Mouse (Mus musculus): ENCODE data around the gene Ppp2r5c. TPM values are rescaled to one million over a fixed set of nuclear protein-coding genes. Genes with fewer than 3 reads are reported as not detected.

The Ppp2r5c gene
- polyA plus RNA-seq, 1 experiment from 2014 or later = 138 TPM

DNA sequence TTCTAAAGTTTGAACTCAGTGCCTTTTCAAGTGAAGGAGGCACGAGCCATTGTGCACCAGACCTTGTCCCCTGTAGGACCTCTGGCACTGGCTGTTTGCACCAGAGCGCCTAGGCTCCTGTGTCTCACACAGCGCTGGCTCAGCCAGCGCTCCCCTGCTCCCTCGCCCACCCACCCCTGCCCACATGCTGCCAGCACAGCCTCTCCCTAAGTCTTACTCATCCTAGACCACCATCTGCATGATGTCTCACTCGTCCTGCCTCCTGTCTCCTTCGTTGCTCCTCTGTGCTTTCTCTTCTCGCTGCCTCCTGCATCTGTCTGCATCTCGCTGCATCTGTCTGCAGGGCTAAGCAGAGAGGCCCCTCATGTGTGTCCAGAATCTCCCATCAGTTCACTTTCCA, 131.4 kb downstream of the Ppp2r5c start:
- H3K27ac ChIP-seq (ENCODE audit: low read depth, low read length) = no peak overlapping the region
- no peaks in the 10 kb centered on the region for H3K27me3 ChIP-seq (replicated peaks; ENCODE audit: control insufficient read depth, insufficient read depth, low read length)
- no peak for DNase-seq (ENCODE audit: low spot score)

GRCm38 (mm10) chr12:110588622-110589021, 141.7 kb downstream of the Ppp2r5c start:
- Histone ChIP-seq H3K9me3 (replicated peaks; ENCODE audit: control insufficient read depth, low read length) (no peaks in the 10 kb centered on the region), H3K4me2 (ENCODE audit: low read length) (no peak overlapping the region), H3K27me3 (replicated peaks; ENCODE audit: control insufficient read depth, insufficient read depth, low read length) (no peaks in the 10 kb centered on the region), H3K36me3 (ENCODE audit: control insufficient read depth, insufficient read depth, low read length) (no peaks in the 10 kb centered on the region), H3K9ac (ENCODE audit: low read length) (no peak overlapping the region), H3K4me1 (ENCODE audit: control insufficient read depth, insufficient read depth, low read length) (peaks cover 7% of the 10 kb centered on the region; the same call in 1 of the 2 replicates), H3K27ac (ENCODE audit: low read depth, low read length) (no peak overlapping the region), H3K4me3 (ENCODE audit: low read depth, low read length) (no peak overlapping the region)
- ATAC-seq = no peak
- DNase-seq (ENCODE audit: low spot score) = no peak
- WGBS = 81% methylated on average over 6 of the region's 6 CpGs

More for the DNA sequence above, 131.4 kb downstream of the Ppp2r5c start:
- Histone ChIP-seq H3K9ac (ENCODE audit: low read length) (no peak overlapping the region), H3K36me3 (ENCODE audit: control insufficient read depth, insufficient read depth, low read length) (peaks cover 14% of the 10 kb centered on the region), H3K4me1 (ENCODE audit: control insufficient read depth, insufficient read depth, low read length) (no peaks in the 10 kb centered on the region), H3K4me2 (ENCODE audit: low read length) (no peak overlapping the region), H3K4me3 (ENCODE audit: low read depth, low read length) (no peak overlapping the region), H3K9me3 (replicated peaks; ENCODE audit: control insufficient read depth, low read length) (no peaks in the 10 kb centered on the region)
- WGBS = 90% methylated on average over 9 of the region's 9 CpGs
- no peak for ATAC-seq

DNA sequence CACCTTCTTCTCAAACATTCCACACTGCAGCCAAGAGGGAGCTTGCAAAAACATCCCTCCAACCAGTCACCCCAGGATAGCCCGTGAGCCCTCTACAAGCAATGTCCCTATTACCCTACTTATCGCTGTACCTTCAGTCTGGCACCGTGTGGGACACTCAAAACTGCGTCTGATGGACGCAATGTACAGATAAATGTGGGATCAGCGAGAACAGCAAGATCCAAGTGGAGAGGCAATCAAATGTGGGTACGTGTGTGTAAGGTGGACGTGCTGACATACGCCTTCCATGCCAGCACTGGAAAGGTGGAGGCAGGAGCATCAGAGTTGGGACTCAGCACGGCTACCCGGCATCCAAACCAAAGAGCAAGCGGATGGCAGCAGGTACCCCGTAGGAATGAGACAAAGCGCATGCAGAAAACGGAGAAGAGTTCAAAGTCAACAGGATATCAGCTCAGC, 143.9 kb downstream of the Ppp2r5c start:
- no peak for DNase-seq (ENCODE audit: low spot score)
- Histone ChIP-seq H3K9me3 (replicated peaks; ENCODE audit: control insufficient read depth, low read length) (no peaks in the 10 kb centered on the region), H3K4me3 (ENCODE audit: low read depth, low read length) (peak overlapping the region; percentile 72), H3K27me3 (replicated peaks; ENCODE audit: control insufficient read depth, insufficient read depth, low read length) (no peaks in the 10 kb centered on the region), H3K4me2 (ENCODE audit: low read length) (peak overlapping the region; percentile 73), H3K36me3 (ENCODE audit: control insufficient read depth, insufficient read depth, low read length) (no peaks in the 10 kb centered on the region), H3K9ac (ENCODE audit: low read length) (peak overlapping the region; percentile 75), H3K27ac (ENCODE audit: low read depth, low read length) (peak overlapping the region; percentile 91), H3K4me1 (ENCODE audit: control insufficient read depth, insufficient read depth, low read length) (peaks cover 7% of the 10 kb centered on the region; the same call in 1 of the 2 replicates)
- 0 out of 2 replicates have a peak, but pooled peaks have one; percentile 0 for ATAC-seq
- 3% methylated on average over 15 of the region's 15 CpGs for WGBS

DNA sequence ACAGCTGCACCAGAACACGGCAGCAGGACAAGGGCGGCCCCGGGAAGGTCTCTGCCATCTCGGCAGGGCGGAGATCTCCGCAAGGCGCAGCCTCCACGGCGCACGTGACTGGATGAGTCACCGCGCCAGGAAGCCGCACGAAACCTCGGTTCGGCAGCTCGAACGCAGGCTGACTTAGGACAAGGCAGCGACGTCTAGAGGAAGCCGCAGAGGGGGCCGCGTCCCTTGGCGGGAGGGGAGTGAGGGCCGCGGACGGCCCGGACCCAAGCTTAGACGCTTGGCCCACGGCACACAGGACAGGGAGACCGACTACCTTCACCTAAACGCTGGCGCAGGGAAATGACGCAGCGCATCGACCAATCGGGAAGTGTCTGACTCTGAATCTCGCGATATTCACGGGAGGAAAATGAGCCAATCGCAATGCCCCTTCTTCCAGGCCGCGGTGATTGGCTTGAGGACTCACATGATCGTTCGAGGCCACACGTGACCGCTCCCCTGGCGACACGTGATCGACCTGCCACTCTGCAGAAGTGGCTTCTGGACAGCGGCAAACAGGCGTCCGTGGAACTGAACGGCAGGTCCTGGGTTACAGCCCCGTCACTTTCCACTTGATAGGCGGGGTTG, 144.5 kb downstream of the Ppp2r5c start:
- DNase-seq (ENCODE audit: low spot score) = peak; percentile 100
- WGBS = under 1% methylated on average over 56 of the region's 56 CpGs
- Histone ChIP-seq H3K4me1 (ENCODE audit: control insufficient read depth, insufficient read depth, low read length) (peaks cover 7% of the 10 kb centered on the region; the same call in 1 of the 2 replicates), H3K36me3 (ENCODE audit: control insufficient read depth, insufficient read depth, low read length) (no peaks in the 10 kb centered on the region), H3K9me3 (replicated peaks; ENCODE audit: control insufficient read depth, low read length) (no peaks in the 10 kb centered on the region), H3K27ac (ENCODE audit: low read depth, low read length) (peak overlapping the region; percentile 91), H3K4me3 (ENCODE audit: low read depth, low read length) (peak overlapping the region; percentile 72), H3K9ac (ENCODE audit: low read length) (peak overlapping the region; percentile 80), H3K27me3 (replicated peaks; ENCODE audit: control insufficient read depth, insufficient read depth, low read length) (no peaks in the 10 kb centered on the region), H3K4me2 (ENCODE audit: low read length) (peak overlapping the region; percentile 73)
- peak; percentile 98 for ATAC-seq

- no peak overlapping the region for H3K9ac ChIP-seq (ENCODE audit: low read length)
- H3K4me1 ChIP-seq (ENCODE audit: control insufficient read depth, insufficient read depth, low read length) = peaks cover 14% of the 10 kb centered on the region
- no peak overlapping the region for H3K27ac ChIP-seq (ENCODE audit: low read depth, low read length)
- H3K9me3 ChIP-seq (replicated peaks; ENCODE audit: control insufficient read depth, low read length) = no peaks in the 10 kb centered on the region
- H3K27me3 ChIP-seq (replicated peaks; ENCODE audit: control insufficient read depth, insufficient read depth, low read length) = no peaks in the 10 kb centered on the region
- no peak overlapping the region for H3K4me3 ChIP-seq (ENCODE audit: low read depth, low read length)
- no peak overlapping the region for H3K4me2 ChIP-seq (ENCODE audit: low read length)
- peak; percentile 77 for DNase-seq (ENCODE audit: low spot score)
- WGBS = 8% methylated on average over 7 of the region's 7 CpGs
- no peak for ATAC-seq
- H3K36me3 ChIP-seq (ENCODE audit: control insufficient read depth, insufficient read depth, low read length) = no peaks in the 10 kb centered on the region
Observed at GRCm38 (mm10) chr12:110598527-110598926, 151.6 kb downstream of the Ppp2r5c start.

GRCm38 (mm10) chr12:110599791-110600190, 152.9 kb downstream of the Ppp2r5c start:
- no peak for ATAC-seq
- no peak overlapping the region for H3K9ac ChIP-seq (ENCODE audit: low read length)

GRCm38 (mm10) chr12:110600225-110600991, 153.5 kb downstream of the Ppp2r5c start:
- H3K27me3 ChIP-seq (replicated peaks; ENCODE audit: control insufficient read depth, insufficient read depth, low read length) = no peaks in the 10 kb centered on the region
- no peak overlapping the region for H3K27ac ChIP-seq (ENCODE audit: low read depth, low read length)
- H3K4me1 ChIP-seq (ENCODE audit: control insufficient read depth, insufficient read depth, low read length) = peaks cover 17% of the 10 kb centered on the region
- H3K9me3 ChIP-seq (replicated peaks; ENCODE audit: control insufficient read depth, low read length) = no peaks in the 10 kb centered on the region
- no peak for DNase-seq (ENCODE audit: low spot score)
- ATAC-seq = peak; percentile 7
- WGBS = 60% methylated on average over 13 of the region's 13 CpGs
- peak overlapping the region; percentile 98; the same call in 1 of the 2 replicates for H3K9ac ChIP-seq (ENCODE audit: low read length)
- peak overlapping the region; percentile 99 for H3K4me3 ChIP-seq (ENCODE audit: low read depth, low read length)
- peak overlapping the region; percentile 92 for H3K4me2 ChIP-seq (ENCODE audit: low read length)
- no peaks in the 10 kb centered on the region for H3K36me3 ChIP-seq (ENCODE audit: control insufficient read depth, insufficient read depth, low read length)

More at GRCm38 (mm10) chr12:110599791-110600190, 152.9 kb downstream of the Ppp2r5c start:
- peaks cover 17% of the 10 kb centered on the region for H3K4me1 ChIP-seq (ENCODE audit: control insufficient read depth, insufficient read depth, low read length)
- no peak overlapping the region for H3K4me3 ChIP-seq (ENCODE audit: low read depth, low read length)
- H3K27ac ChIP-seq (ENCODE audit: low read depth, low read length) = no peak overlapping the region
- H3K4me2 ChIP-seq (ENCODE audit: low read length) = no peak overlapping the region
- DNase-seq (ENCODE audit: low spot score) = no peak
- 70% methylated on average over 4 of the region's 4 CpGs for WGBS
- no peaks in the 10 kb centered on the region for H3K9me3 ChIP-seq (replicated peaks; ENCODE audit: control insufficient read depth, low read length)
- H3K36me3 ChIP-seq (ENCODE audit: control insufficient read depth, insufficient read depth, low read length) = no peaks in the 10 kb centered on the region
- no peaks in the 10 kb centered on the region for H3K27me3 ChIP-seq (replicated peaks; ENCODE audit: control insufficient read depth, insufficient read depth, low read length)

DNA sequence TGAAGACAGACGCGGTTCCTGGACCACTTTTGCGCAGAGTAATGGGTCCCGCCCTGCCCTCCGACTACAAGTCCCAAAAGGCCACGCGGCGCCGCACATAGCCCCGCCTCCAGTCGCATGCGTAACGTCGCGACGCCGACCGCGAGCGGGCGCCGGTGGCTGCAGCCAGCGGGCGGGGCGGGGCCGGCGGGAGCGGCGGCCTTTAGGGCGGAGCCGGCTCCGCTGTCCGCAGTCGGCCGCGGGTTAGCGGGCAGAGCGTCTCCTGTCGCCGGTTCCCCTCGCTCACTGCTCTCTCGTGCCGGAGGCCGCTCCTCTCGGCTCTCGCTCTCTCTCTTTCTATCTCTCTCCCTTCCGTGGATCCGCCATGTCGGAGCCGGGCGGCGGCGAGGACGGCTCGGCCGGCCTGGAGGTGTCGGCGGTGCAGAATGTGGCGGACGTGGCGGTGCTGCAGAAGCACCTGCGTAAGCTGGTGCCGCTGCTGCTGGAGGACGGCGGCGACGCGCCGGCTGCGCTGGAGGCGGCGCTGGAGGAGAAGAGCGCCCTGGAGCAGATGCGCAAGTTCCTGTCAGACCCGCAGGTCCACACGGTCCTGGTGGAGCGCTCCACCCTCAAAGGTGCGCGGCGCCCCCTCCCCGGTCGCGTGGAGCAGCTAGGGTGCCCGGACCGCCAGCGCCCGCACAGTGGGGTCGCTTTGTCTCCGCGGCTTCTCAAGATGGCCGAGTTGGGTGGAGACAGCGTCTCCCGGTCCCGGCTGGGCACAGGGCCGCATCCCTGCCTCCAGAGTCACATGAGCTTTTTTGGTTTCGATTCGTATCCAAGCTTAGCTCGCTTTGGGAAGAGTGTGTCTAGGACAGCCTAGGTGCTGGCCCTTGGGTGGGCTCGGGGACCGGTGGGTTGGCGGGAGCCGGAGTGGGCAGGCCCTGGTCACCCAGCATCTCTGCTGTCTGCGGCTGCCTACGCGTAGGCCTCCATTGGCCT, 154.6 kb downstream of the Ppp2r5c start, which contains the start of gene Dync1h1:
Gene Dync1h1, plus strand, starts transcription at position 212 of the 978 bp plus-strand sequence.
- Histone ChIP-seq H3K27me3 (replicated peaks; ENCODE audit: control insufficient read depth, insufficient read depth, low read length) (no peaks in the 10 kb centered on the region), H3K9me3 (replicated peaks; ENCODE audit: control insufficient read depth, low read length) (no peaks in the 10 kb centered on the region), H3K4me2 (ENCODE audit: low read length) (peak within 1 kb of the TSS; percentile 92), H3K27ac (ENCODE audit: low read depth, low read length) (peak within 1 kb of the TSS; percentile 97), H3K9ac (ENCODE audit: low read length) (peak within 1 kb of the TSS; percentile 98), H3K4me1 (ENCODE audit: control insufficient read depth, insufficient read depth, low read length) (peaks cover 17% of the 10 kb centered on the region), H3K4me3 (ENCODE audit: low read depth, low read length) (peak within 1 kb of the TSS; percentile 99), H3K36me3 (ENCODE audit: control insufficient read depth, insufficient read depth, low read length) (no peaks in the 10 kb centered on the region)
- under 1% methylated on average over 103 of the region's 105 CpGs for WGBS
- ATAC-seq (peak; percentile 96), DNase-seq (ENCODE audit: low spot score) (peak; percentile 96)
